Mouse (Mus musculus) neural tube, embryonic 12.5 days (tissue): Measurements from ENCODE around the gene Mt1. TPM values are rescaled to one million over a fixed set of nuclear protein-coding genes. Genes with fewer than 3 reads are reported as not detected.

ENCODE experiments used
- ATAC-seq: fragments of 200-750 bp; cut with Nextera tagmentation; 2 replicates; pipeline ENCODE4 v1.8.0; 2017; ENCODE audit warnings: low read depth, mild to moderate bottlenecking, moderate TSS enrichment, moderate library complexity; ENCODE audit not compliant: low FRiP score
- H3K27ac ChIP-seq: fragments of 300-500 bp; sonication (generic); 2 replicates; pipeline ENCODE4 v1.5.1; 2016
- H3K27me3 ChIP-seq: fragments of 300-500 bp; sonication (generic); replicated peaks from 2 replicates; pipeline ENCODE4 v1.6.1; 2016; ENCODE audit warnings: mild to moderate bottlenecking
- H3K36me3 ChIP-seq: fragments of 300-500 bp; sonication (generic); 2 replicates; pipeline ENCODE4 v1.6.1; 2016; ENCODE audit warnings: mild to moderate bottlenecking
- H3K4me1 ChIP-seq: fragments of 300-500 bp; sonication (generic); 2 replicates; pipeline ENCODE4 v1.6.1; 2016
- H3K4me2 ChIP-seq: fragments of 300-500 bp; sonication (generic); replicated peaks from 2 replicates; pipeline ENCODE4 v1.6.1; 2016; ENCODE audit warnings: mild to moderate bottlenecking
- H3K4me3 ChIP-seq: fragments of 300-500 bp; sonication (generic); 2 replicates; pipeline ENCODE4 v1.5.1; 2016
- H3K9ac ChIP-seq: fragments of 300-500 bp; sonication (generic); 2 replicates; pipeline ENCODE4 v1.6.1; 2016; ENCODE audit warnings: mild to moderate bottlenecking
- H3K9me3 ChIP-seq: fragments of 300-500 bp; sonication (generic); 2 replicates; pipeline ENCODE4 v1.6.1; 2016; ENCODE audit warnings: mild to moderate bottlenecking
- WGBS: fragments of 180-500 bp; shearing (Covaris S2); methylation state at CpG from one replicate; pipeline ENCODE4 v1.1.7; 2016; 5-methylcytosine and 5-hydroxymethylcytosine counted together
- polyA plus RNA-seq: library from polyadenylated mRNA; unstranded; fragments of >200 nt; fragmentation: Nextera tagmentation; extraction: Ambion mirVana; gene quantifications from 2 replicates; pipeline ENCODE4 v1.2.1, GENCODE M21; 2016

Gene Mt1
- polyA plus RNA-seq, 1 experiment from 2014 or later, result 33.3 TPM

DNA sequence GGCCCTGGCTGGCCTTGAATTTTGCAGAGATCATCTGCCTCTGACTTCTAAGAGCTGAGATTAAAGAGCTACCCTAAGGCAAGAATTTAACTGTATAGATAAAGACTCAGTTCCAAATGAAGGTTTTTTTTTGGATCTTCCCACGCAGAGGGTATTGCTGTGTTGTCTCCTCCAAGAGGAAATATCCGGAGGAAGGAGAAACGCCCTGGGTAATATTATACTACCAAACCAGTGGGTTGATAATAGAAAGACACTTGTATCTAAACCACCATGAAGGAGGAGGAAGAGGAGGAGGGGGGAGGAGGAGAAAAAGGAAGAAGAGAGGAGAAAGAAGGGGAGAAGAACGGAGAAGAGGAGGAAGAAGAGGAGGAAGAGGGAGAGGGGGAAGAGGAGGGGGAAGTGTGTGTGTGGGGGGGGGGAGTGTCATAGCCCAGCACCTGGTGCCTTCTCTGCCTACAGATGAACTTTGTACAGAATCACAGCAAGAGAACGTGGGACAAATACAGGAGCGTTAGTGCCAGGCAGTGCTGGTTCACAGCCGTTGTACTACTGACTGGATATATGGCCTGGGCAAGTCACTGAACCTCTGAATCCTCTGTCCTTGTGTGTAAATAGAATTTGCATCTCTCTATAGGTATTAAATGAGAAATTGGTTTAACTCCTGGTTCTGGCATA lies 1.0 kb upstream of the Mt1 start:
- H3K9me3 ChIP-seq, result no peaks in the 10 kb centered on the region
- no peaks in the 10 kb centered on the region for H3K36me3 ChIP-seq
- ATAC-seq, result no peak
- no peak overlapping the region for H3K9ac ChIP-seq
- 61% methylated on average over 7 of the region's 7 CpGs for WGBS
- peaks cover 22% of the 10 kb centered on the region for H3K4me1 ChIP-seq
- H3K4me3 ChIP-seq, result no peak overlapping the region
- H3K4me2 ChIP-seq, result no peak overlapping the region
- H3K27ac ChIP-seq, result no peak overlapping the region
- peaks cover 90% of the 10 kb centered on the region for H3K27me3 ChIP-seq

DNA sequence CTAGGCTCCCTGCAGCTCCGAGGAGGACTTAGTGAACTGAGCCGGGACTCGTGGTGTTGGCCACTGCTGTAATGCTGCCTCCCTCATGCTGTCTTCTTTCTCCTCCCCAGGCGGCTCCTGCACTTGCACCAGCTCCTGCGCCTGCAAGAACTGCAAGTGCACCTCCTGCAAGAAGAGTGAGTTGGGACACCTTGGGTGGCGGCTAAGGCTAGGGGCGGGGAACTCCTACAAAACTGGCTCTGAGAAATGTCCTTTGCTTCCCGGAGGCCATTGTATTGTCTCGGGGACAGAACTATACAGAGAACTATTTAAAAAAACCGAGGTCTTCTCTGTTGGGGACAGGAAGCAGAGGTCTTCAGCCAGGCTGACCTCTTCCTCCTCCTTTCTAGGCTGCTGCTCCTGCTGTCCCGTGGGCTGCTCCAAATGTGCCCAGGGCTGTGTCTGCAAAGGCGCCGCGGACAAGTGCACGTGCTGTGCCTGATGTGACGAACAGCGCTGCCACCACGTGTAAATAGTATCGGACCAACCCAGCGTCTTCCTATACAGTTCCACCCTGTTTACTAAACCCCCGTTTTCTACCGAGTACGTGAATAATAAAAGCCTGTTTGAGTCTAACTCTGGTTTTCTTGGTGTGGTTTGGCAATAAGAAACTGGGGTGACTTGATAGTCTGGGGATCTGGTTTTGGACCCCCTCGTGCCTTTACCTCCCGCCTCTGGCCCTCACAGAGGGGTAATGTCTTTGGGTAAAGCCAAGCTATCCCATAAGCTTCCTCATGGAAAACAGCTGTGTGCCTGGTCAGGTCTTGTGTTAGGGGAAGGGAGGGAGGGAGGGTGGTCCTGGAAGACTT lies 1.1 kb downstream of the Mt1 start:
- no peak overlapping the region for H3K9ac ChIP-seq

DNA sequence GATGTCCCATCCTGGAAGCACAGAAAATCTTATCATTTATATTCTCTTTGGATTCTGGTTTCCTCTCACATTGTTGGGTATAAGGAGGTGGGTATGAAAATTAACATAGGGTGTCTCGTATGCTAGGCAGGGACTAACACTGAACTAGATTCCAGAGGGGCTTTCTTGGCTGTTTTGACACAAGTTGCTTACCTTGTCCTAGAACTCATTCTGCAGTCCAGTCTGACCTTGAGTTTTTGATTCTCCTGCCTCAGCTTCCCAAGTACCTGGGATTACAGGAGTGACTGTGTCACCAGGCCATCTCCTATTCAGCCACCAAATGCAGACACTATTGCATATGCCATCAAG lies 1.7 kb downstream of the Mt1 start:
- Histone ChIP-seq H3K36me3 (no peaks in the 10 kb centered on the region), H3K27me3 (peaks cover 86% of the 10 kb centered on the region), H3K27ac (no peak overlapping the region), H3K4me2 (0 out of 2 replicates have a peak overlapping the region, but pooled peaks have one; percentile 67), H3K4me3 (no peak overlapping the region), H3K4me1 (peaks cover 24% of the 10 kb centered on the region), H3K9me3 (no peaks in the 10 kb centered on the region), H3K9ac (no peak overlapping the region)
- no peak for ATAC-seq
- WGBS, result 67% methylated on average over 1 of the region's 1 CpGs

More for the DNA sequence above, 1.1 kb downstream of the Mt1 start:
- no peak overlapping the region for H3K27ac ChIP-seq
- no peaks in the 10 kb centered on the region for H3K36me3 ChIP-seq
- 2% methylated on average over 25 of the region's 25 CpGs for WGBS
- H3K27me3 ChIP-seq, result peaks cover 88% of the 10 kb centered on the region
- peak overlapping the region; percentile 31; the same call in 1 of the 2 replicates for H3K4me3 ChIP-seq
- H3K9me3 ChIP-seq, result no peaks in the 10 kb centered on the region
- peaks cover 24% of the 10 kb centered on the region for H3K4me1 ChIP-seq
- peak overlapping the region; percentile 67 for H3K4me2 ChIP-seq
- ATAC-seq, result no peak

DNA sequence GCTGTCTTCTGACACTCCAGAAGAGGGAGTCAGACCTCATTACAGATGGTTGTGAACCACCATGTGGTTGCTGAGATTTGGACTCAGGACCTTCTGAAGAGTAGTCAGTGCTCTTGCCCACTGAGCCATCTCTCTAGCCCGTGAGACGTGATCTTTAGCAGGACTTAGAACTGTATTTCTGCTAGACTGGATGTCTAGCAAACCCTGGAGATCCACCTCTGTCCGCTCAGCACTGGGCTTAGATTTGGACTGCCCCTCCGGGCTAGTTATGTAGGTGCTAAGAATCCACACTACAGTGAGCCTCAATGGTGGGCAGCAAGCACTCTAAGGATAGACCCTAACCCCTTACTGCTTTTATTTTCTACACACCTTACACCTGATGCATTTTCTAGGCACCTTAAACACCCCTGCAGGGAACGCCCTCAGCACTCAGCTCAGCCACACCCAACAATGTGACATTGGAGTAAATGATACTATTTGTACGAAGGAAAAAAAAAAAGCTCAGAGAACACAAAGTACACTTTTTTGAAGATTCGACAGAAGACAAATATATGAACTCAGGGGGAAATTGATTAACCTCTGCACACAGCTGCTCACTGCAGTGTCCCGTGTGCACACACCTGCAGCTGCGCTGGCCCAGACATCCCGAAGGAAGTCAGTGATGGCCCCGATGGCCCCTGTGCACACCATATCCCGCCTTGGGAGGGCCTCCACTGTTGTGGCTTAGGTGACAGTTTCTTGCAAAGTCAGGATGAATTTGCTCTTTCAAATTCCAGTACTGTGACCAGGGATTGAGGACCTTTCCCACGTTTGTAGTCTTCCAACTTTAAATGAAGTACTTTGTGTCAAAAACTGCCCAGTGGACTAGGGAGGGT lies 3.4 kb downstream of the Mt1 start:
- WGBS, result 63% methylated on average over 13 of the region's 13 CpGs
- H3K9me3 ChIP-seq, result no peaks in the 10 kb centered on the region
- H3K27ac ChIP-seq, result no peak overlapping the region
- peaks cover 86% of the 10 kb centered on the region for H3K27me3 ChIP-seq
- ATAC-seq, result no peak
- H3K4me1 ChIP-seq, result peaks cover 33% of the 10 kb centered on the region
- no peak overlapping the region for H3K9ac ChIP-seq
- H3K4me3 ChIP-seq, result no peak overlapping the region
- H3K4me2 ChIP-seq, result peak overlapping the region; percentile 48
- H3K36me3 ChIP-seq, result no peaks in the 10 kb centered on the region

DNA sequence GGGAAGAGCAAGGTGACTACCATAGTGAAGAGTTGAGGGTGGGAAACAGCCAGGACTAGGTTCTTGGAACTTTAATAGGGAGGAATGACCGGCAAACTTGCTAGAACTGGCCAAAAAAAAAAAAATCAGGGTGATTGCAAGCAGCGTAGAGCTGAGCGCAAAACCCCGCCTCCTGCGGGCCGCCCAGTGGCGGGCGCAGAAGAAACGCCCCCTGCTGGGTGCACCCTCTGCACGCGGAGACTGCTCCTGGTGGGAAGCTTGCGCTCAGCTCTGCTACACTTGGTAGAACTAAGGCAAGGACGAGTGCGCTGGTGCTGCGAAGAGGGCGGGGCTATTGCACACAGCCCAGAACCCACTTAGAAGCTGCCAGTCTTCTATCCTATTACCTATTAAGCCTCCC lies 4.2 kb downstream of the Mt1 start:
- H3K9ac ChIP-seq, result no peak overlapping the region
- WGBS, result 0% methylated on average over 16 of the region's 16 CpGs
- peak overlapping the region; percentile 48 for H3K4me2 ChIP-seq
- H3K36me3 ChIP-seq, result no peaks in the 10 kb centered on the region
- no peaks in the 10 kb centered on the region for H3K9me3 ChIP-seq
- H3K4me3 ChIP-seq, result no peak overlapping the region
- no peak overlapping the region for H3K27ac ChIP-seq
- H3K4me1 ChIP-seq, result peaks cover 33% of the 10 kb centered on the region
- peaks cover 88% of the 10 kb centered on the region for H3K27me3 ChIP-seq
- ATAC-seq, result peak; percentile 51; the same call in 1 of the 2 replicates

DNA sequence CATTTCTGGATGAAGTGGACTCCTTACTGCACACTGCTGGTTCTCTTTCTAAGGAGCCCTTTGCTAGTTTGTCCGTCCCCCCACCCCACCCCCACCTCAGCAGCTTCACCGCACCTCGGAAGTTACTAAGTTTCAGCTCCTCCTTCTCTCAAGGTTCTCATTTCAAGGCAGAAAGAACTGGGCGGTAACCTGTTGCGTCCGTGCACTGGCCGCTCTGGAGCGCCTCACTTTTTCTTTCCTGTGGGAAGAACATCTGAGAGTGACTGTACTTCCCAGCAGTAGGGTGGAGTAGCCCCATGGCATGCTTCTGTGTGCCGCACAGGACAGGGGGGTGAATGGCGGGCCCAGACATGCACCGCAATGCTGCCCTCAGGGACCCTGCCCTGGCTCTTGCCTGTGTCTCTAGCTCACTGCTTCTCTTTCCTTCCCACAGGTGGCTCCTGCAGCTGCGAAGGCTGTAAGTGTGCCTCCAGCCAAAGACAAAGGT lies 5.5 kb downstream of the Mt1 start:
- H3K4me1 ChIP-seq, result peaks cover 24% of the 10 kb centered on the region
- WGBS, result 11% methylated on average over 12 of the region's 12 CpGs
- no peak overlapping the region for H3K9ac ChIP-seq
- no peak overlapping the region for H3K4me2 ChIP-seq
- H3K9me3 ChIP-seq, result no peaks in the 10 kb centered on the region
- H3K4me3 ChIP-seq, result no peak overlapping the region
- no peaks in the 10 kb centered on the region for H3K36me3 ChIP-seq
- no peak overlapping the region for H3K27ac ChIP-seq
- no peak for ATAC-seq
- H3K27me3 ChIP-seq, result peaks cover 76% of the 10 kb centered on the region

DNA sequence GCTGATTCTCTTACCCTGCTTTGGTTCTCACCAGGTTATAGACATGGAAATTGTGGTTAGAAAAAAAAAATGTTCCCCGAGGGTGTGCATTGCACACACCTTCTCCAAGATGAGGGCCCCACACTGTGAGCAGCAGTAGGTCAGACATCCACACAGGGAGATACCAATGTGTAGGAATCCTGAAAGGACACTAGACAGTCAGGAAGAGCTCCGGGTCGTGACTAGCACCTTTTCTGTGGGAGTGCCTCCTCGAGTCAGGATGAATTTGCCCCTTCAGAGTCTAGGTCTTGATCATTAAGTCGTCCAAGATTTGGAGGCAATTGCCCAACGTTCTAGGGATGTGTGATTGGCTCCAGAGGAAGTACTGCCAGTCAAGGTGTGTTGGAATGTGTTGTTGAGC lies 6.9 kb downstream of the Mt1 start:
- Histone ChIP-seq H3K9me3 (no peaks in the 10 kb centered on the region), H3K36me3 (no peaks in the 10 kb centered on the region), H3K4me3 (no peak overlapping the region), H3K4me2 (no peak overlapping the region), H3K27me3 (peaks cover 62% of the 10 kb centered on the region), H3K27ac (no peak overlapping the region), H3K9ac (no peak overlapping the region), H3K4me1 (peaks cover 17% of the 10 kb centered on the region)
- WGBS, result 54% methylated on average over 6 of the region's 6 CpGs
- ATAC-seq, result no peak

DNA sequence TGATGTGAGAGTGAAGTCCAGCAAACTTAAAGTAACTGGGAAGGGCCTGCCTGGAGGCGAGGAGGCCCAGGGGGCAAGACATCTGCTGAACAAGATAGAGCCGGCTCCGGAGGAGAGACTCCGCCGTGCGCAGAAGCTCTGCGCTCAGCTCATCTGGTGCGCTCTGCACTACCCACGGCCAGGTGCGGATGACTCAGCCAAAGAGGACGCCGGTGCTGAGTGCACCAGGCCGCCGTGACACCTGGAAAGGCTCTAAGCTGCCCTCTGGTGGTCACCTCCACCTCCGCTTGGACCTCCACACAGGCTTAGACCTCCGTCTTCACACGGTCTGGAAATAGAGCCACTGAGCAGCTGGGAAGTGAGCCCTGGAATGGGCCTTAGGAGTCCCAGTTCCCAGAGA lies 7.7 kb downstream of the Mt1 start:
- Histone ChIP-seq H3K27me3 (peaks cover 57% of the 10 kb centered on the region), H3K4me1 (peaks cover 21% of the 10 kb centered on the region), H3K4me3 (no peak overlapping the region), H3K9ac (no peak overlapping the region), H3K36me3 (no peaks in the 10 kb centered on the region), H3K27ac (no peak overlapping the region), H3K9me3 (no peaks in the 10 kb centered on the region), H3K4me2 (peak overlapping the region; percentile 40)
- 4% methylated on average over 17 of the region's 17 CpGs for WGBS
- ATAC-seq, result peak; percentile 19; the same call in 1 of the 2 replicates

DNA sequence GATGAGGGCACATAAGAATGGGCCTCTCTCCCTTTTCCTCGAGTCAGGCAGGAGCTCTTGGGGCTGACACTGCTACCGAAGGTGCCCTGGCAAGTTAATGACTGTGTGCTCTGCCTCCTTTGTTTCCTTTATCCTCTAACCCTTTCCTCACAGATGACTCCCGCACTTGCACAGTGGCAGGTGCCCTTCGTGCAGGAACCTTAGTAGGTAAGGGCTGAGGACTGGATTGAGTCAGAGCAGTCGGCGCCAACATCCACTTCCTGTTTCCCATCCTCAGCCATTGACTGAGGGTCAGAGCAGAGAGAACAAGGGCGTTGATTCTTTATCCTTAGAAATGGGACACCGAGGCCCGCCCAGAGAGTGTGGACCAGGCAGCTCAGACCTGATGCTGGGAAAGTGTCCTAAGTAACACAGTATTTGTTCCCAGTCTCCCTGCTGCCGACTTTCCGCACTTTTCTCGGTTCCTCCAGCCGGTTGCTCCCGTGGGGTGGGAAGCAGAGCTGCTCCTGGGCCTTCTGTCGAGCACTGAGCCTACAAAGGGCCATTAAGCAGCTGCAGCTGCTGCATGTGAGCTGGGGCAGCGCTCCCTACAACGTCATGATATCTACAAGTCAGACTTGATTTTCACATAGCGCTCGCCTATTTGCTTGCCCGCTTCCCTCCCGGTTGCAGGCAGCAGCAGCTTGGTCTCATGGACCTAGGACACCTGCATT lies 8.6 kb downstream of the Mt1 start:
- no peak overlapping the region for H3K4me3 ChIP-seq
- H3K9me3 ChIP-seq, result no peaks in the 10 kb centered on the region
- H3K9ac ChIP-seq, result no peak overlapping the region
- peaks cover 21% of the 10 kb centered on the region for H3K4me1 ChIP-seq
- H3K27ac ChIP-seq, result no peak overlapping the region
- ATAC-seq, result no peak
- peak overlapping the region; percentile 40 for H3K4me2 ChIP-seq
- H3K36me3 ChIP-seq, result no peaks in the 10 kb centered on the region
- peaks cover 48% of the 10 kb centered on the region for H3K27me3 ChIP-seq
- 25% methylated on average over 21 of the region's 21 CpGs for WGBS

DNA sequence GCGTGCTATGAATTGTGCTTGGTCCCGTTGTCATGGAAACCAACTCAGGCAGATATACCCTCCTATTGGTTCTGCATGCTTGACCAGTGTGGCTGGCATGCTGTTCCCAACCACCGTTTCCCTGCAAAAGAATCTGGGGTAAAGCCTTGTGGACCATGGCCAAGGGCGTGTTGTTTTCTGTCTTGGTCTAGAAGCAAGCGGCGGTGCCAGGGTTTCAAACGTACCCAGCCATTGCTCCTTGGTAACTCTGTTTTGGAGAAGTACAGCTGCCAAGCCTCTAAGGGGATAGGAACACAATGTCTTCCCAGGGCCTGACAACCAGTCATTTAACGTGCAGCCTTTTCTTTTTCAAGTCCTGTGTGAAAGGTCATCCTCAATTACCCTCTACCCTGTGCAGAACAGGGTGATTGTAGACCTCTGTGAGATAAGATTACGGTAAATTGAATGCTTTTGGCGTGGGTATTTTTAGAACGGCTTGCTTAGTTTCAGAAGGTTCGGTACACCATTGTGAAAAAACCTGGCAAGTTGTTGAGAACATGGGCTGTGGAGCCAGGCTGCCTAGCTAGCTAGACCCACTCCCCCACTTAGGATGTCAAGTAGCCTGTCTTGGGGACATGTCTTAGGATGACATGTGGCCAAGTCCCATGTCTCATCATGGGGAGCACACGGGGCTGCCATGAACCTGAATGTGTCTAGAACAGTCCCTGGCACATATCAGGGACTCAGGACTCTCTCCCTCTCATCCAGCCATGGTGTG lies 10.6 kb downstream of the Mt1 start:
- H3K27ac ChIP-seq, result no peak overlapping the region
- H3K4me1 ChIP-seq, result peaks cover 13% of the 10 kb centered on the region
- H3K36me3 ChIP-seq, result no peaks in the 10 kb centered on the region
- no peak overlapping the region for H3K9ac ChIP-seq
- 69% methylated on average over 13 of the region's 13 CpGs for WGBS
- no peak overlapping the region for H3K4me3 ChIP-seq
- H3K27me3 ChIP-seq, result peaks cover 28% of the 10 kb centered on the region
- no peaks in the 10 kb centered on the region for H3K9me3 ChIP-seq
- ATAC-seq, result no peak
- H3K4me2 ChIP-seq, result no peak overlapping the region

DNA sequence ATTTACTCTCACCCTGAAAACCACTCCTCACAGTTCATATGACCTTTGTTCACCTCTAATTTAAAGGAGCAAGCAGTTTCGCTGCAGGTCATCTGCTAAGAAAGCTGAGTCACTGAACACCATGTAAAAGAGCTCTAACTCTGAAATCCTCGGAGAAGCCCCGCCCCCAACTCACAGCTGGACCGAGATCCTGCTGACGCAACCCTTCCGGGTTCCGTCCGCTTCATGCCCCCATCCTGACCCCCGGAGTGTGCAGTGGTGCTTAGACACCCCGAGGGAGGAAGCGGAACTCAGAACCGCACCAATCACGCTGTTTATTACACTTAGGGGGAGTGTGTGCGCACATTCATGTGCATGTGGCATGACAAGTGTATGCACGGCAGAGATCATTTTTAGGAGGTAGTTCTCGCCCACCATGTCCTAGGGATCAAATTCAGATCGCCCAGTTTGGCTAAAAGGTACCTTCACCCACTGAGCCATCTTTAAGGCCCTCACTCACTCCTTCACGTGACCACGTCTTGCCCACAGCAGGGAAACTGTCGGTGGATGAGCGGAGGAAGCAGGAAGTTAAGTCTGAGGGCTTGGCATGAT lies 12.3 kb downstream of the Mt1 start:
- 0 out of 2 replicates have a peak overlapping the region, but pooled peaks have one; percentile 20 for H3K4me3 ChIP-seq
- H3K36me3 ChIP-seq, result no peaks in the 10 kb centered on the region
- H3K27me3 ChIP-seq, result peaks cover 17% of the 10 kb centered on the region
- H3K4me1 ChIP-seq, result peaks cover 13% of the 10 kb centered on the region
- ATAC-seq, result no peak
- WGBS, result 28% methylated on average over 21 of the region's 21 CpGs
- no peak overlapping the region for H3K27ac ChIP-seq
- H3K9ac ChIP-seq, result no peak overlapping the region
- H3K4me2 ChIP-seq, result peak overlapping the region; percentile 56
- H3K9me3 ChIP-seq, result no peaks in the 10 kb centered on the region
